Mouse (Mus musculus): ENCODE measurements at regions not wholly inside any gene's neighbourhood (a gene's known extent, or its start where the extent isn't known, plus 50 kb on each side); places are given as distances from the start of the nearest gene placed in this dataset.

- H3K4me3 ChIP-seq, result no peak overlapping the region
- no peaks in the 10 kb centered on the region for H3K4me1 ChIP-seq
- 75% methylated on average over 6 of the region's 6 CpGs for WGBS (ENCODE audit: insufficient replicate concordance)
- ATAC-seq, result no peak
- H3K36me3 ChIP-seq, result no peaks in the 10 kb centered on the region
- no peak overlapping the region for H3K4me2 ChIP-seq
- no peak overlapping the region for H3K9ac ChIP-seq
- H3K27ac ChIP-seq, result no peak overlapping the region
- no peaks in the 10 kb centered on the region for H3K27me3 ChIP-seq (replicated peaks)
- H3K9me3 ChIP-seq (replicated peaks), result no peaks in the 10 kb centered on the region
Measured at GRCm38 (mm10) chr1:83701696-83702404, 293.9 kb upstream of the Sphkap start.

- WGBS (ENCODE audit: insufficient replicate concordance), result 39% methylated on average over 6 of the region's 6 CpGs
- Histone ChIP-seq H3K4me2 (no peak overlapping the region), H3K27me3 (replicated peaks) (no peaks in the 10 kb centered on the region), H3K27ac (no peak overlapping the region), H3K4me3 (no peak overlapping the region), H3K4me1 (no peaks in the 10 kb centered on the region), H3K36me3 (no peaks in the 10 kb centered on the region), H3K9me3 (replicated peaks) (no peaks in the 10 kb centered on the region), H3K9ac (no peak overlapping the region)
- no peak for ATAC-seq
Measured at GRCm38 (mm10) chr1:83697422-83697821, 289.4 kb upstream of the Sphkap start.

- H3K9ac ChIP-seq, result no peak overlapping the region
- H3K4me2 ChIP-seq, result no peak overlapping the region
- no peaks in the 10 kb centered on the region for H3K4me1 ChIP-seq
- no peaks in the 10 kb centered on the region for H3K36me3 ChIP-seq
- H3K27ac ChIP-seq, result no peak overlapping the region
- H3K4me3 ChIP-seq, result no peak overlapping the region
- no peak for ATAC-seq
- no peaks in the 10 kb centered on the region for H3K9me3 ChIP-seq (replicated peaks)
- 53% methylated on average over 3 of the region's 3 CpGs for WGBS (ENCODE audit: insufficient replicate concordance)
- no peaks in the 10 kb centered on the region for H3K27me3 ChIP-seq (replicated peaks)
Measured at GRCm38 (mm10) chr1:83685221-83685620, 277.2 kb upstream of the Sphkap start.

- 63% methylated on average over 2 of the region's 2 CpGs for WGBS (ENCODE audit: insufficient replicate concordance)
- H3K27ac ChIP-seq, result no peak overlapping the region
- H3K27me3 ChIP-seq (replicated peaks), result no peaks in the 10 kb centered on the region
- no peak overlapping the region for H3K9ac ChIP-seq
- no peaks in the 10 kb centered on the region for H3K36me3 ChIP-seq
- H3K4me1 ChIP-seq, result no peaks in the 10 kb centered on the region
- no peaks in the 10 kb centered on the region for H3K9me3 ChIP-seq (replicated peaks)
- no peak overlapping the region for H3K4me2 ChIP-seq
- ATAC-seq, result no peak
- H3K4me3 ChIP-seq, result no peak overlapping the region
Measured at GRCm38 (mm10) chr1:83665326-83665725, 257.3 kb upstream of the Sphkap start.

GRCm38 (mm10) chr1:83661808-83662802 lies 254.1 kb upstream of the Sphkap start:
- no peaks in the 10 kb centered on the region for H3K4me1 ChIP-seq
- H3K4me3 ChIP-seq, result no peak overlapping the region
- H3K9me3 ChIP-seq (replicated peaks), result no peaks in the 10 kb centered on the region
- no peak overlapping the region for H3K27ac ChIP-seq
- H3K9ac ChIP-seq, result no peak overlapping the region
- no peaks in the 10 kb centered on the region for H3K36me3 ChIP-seq
- no peak overlapping the region for H3K4me2 ChIP-seq
- WGBS (ENCODE audit: insufficient replicate concordance), result 69% methylated on average over 3 of the region's 3 CpGs
- no peak for ATAC-seq
- H3K27me3 ChIP-seq (replicated peaks), result no peaks in the 10 kb centered on the region

GRCm38 (mm10) chr1:83653661-83654060 lies 245.7 kb upstream of the Sphkap start:
- Histone ChIP-seq H3K4me1 (no peaks in the 10 kb centered on the region), H3K36me3 (no peaks in the 10 kb centered on the region), H3K27ac (no peak overlapping the region), H3K27me3 (replicated peaks) (no peaks in the 10 kb centered on the region), H3K4me2 (no peak overlapping the region), H3K4me3 (no peak overlapping the region), H3K9ac (no peak overlapping the region), H3K9me3 (replicated peaks) (no peaks in the 10 kb centered on the region)
- WGBS (ENCODE audit: insufficient replicate concordance), result 81% methylated on average over 2 of the region's 2 CpGs
- ATAC-seq, result no peak

- H3K36me3 ChIP-seq, result no peaks in the 10 kb centered on the region
- no peaks in the 10 kb centered on the region for H3K27me3 ChIP-seq (replicated peaks)
- no peaks in the 10 kb centered on the region for H3K9me3 ChIP-seq (replicated peaks)
- no peak overlapping the region for H3K4me3 ChIP-seq
- no peak overlapping the region for H3K9ac ChIP-seq
- H3K4me2 ChIP-seq, result no peak overlapping the region
- H3K27ac ChIP-seq, result no peak overlapping the region
- no peak for ATAC-seq
- H3K4me1 ChIP-seq, result no peaks in the 10 kb centered on the region
- WGBS (ENCODE audit: insufficient replicate concordance), result 69% methylated on average over 1 of the region's 1 CpGs
Measured at GRCm38 (mm10) chr1:83645606-83646005, 237.6 kb upstream of the Sphkap start.

GRCm38 (mm10) chr1:83642656-83643055 lies 234.7 kb upstream of the Sphkap start:
- no peak overlapping the region for H3K4me2 ChIP-seq
- H3K4me1 ChIP-seq, result no peaks in the 10 kb centered on the region
- no peak overlapping the region for H3K9ac ChIP-seq
- no peaks in the 10 kb centered on the region for H3K9me3 ChIP-seq (replicated peaks)
- H3K27me3 ChIP-seq (replicated peaks), result no peaks in the 10 kb centered on the region
- H3K27ac ChIP-seq, result no peak overlapping the region
- ATAC-seq, result no peak
- no peaks in the 10 kb centered on the region for H3K36me3 ChIP-seq
- no peak overlapping the region for H3K4me3 ChIP-seq

- Histone ChIP-seq H3K4me3 (no peak overlapping the region), H3K9ac (no peak overlapping the region), H3K9me3 (replicated peaks) (no peaks in the 10 kb centered on the region), H3K27me3 (replicated peaks) (no peaks in the 10 kb centered on the region), H3K4me2 (no peak overlapping the region), H3K27ac (no peak overlapping the region), H3K4me1 (no peaks in the 10 kb centered on the region), H3K36me3 (no peaks in the 10 kb centered on the region)
- 58% methylated on average over 3 of the region's 3 CpGs for WGBS (ENCODE audit: insufficient replicate concordance)
- ATAC-seq, result no peak
Measured at GRCm38 (mm10) chr1:83636051-83636450, 228.1 kb upstream of the Sphkap start.

- H3K9me3 ChIP-seq (replicated peaks), result no peaks in the 10 kb centered on the region
- no peaks in the 10 kb centered on the region for H3K4me1 ChIP-seq
- no peak for ATAC-seq
- no peak overlapping the region for H3K4me3 ChIP-seq
- H3K9ac ChIP-seq, result no peak overlapping the region
- H3K4me2 ChIP-seq, result no peak overlapping the region
- no peak overlapping the region for H3K27ac ChIP-seq
- 52% methylated on average over 4 of the region's 4 CpGs for WGBS (ENCODE audit: insufficient replicate concordance)
- no peaks in the 10 kb centered on the region for H3K27me3 ChIP-seq (replicated peaks)
- H3K36me3 ChIP-seq, result no peaks in the 10 kb centered on the region
Measured at GRCm38 (mm10) chr1:83631798-83632197, 223.8 kb upstream of the Sphkap start.

- Histone ChIP-seq H3K27me3 (replicated peaks) (no peaks in the 10 kb centered on the region), H3K4me3 (no peak overlapping the region), H3K9me3 (replicated peaks) (no peaks in the 10 kb centered on the region), H3K27ac (no peak overlapping the region), H3K4me1 (no peaks in the 10 kb centered on the region), H3K4me2 (no peak overlapping the region), H3K36me3 (no peaks in the 10 kb centered on the region), H3K9ac (no peak overlapping the region)
- 67% methylated on average over 7 of the region's 7 CpGs for WGBS (ENCODE audit: insufficient replicate concordance)
- ATAC-seq, result no peak
Measured at GRCm38 (mm10) chr1:83631394-83631793, 223.4 kb upstream of the Sphkap start.

- WGBS (ENCODE audit: insufficient replicate concordance), result 68% methylated on average over 1 of the region's 1 CpGs
- Histone ChIP-seq H3K4me2 (no peak overlapping the region), H3K4me3 (no peak overlapping the region), H3K9me3 (replicated peaks) (no peaks in the 10 kb centered on the region), H3K27me3 (replicated peaks) (no peaks in the 10 kb centered on the region), H3K27ac (no peak overlapping the region), H3K36me3 (no peaks in the 10 kb centered on the region), H3K9ac (no peak overlapping the region), H3K4me1 (no peaks in the 10 kb centered on the region)
- ATAC-seq, result no peak
Measured at GRCm38 (mm10) chr1:83587258-83587657, 179.3 kb upstream of the Sphkap start.

All from liver, embryonic 12.5 days (tissue).